Mouse (Mus musculus) ES-E14 (cell line): ENCODE data around the gene Ttf2.

Experiments
- HCFC1 ChIP-seq: IDR thresholded peaks from 2 replicates; pipeline ENCODE4 v1.6.1; 2012; ENCODE audit warnings: low read length, inconsistent platforms, borderline replicate concordance; ENCODE audit not compliant: insufficient read depth
- ZC3H11A ChIP-seq: IDR thresholded peaks from 2 replicates; pipeline ENCODE4 v1.6.1; 2012; ENCODE audit warnings: low read depth, mild to moderate bottlenecking, inconsistent platforms, low read length, borderline replicate concordance
- ZNF384 ChIP-seq: IDR thresholded peaks from 2 replicates; pipeline ENCODE4 v1.6.1; 2012; ENCODE audit warnings: low read depth, low read length, inconsistent platforms

DNA sequence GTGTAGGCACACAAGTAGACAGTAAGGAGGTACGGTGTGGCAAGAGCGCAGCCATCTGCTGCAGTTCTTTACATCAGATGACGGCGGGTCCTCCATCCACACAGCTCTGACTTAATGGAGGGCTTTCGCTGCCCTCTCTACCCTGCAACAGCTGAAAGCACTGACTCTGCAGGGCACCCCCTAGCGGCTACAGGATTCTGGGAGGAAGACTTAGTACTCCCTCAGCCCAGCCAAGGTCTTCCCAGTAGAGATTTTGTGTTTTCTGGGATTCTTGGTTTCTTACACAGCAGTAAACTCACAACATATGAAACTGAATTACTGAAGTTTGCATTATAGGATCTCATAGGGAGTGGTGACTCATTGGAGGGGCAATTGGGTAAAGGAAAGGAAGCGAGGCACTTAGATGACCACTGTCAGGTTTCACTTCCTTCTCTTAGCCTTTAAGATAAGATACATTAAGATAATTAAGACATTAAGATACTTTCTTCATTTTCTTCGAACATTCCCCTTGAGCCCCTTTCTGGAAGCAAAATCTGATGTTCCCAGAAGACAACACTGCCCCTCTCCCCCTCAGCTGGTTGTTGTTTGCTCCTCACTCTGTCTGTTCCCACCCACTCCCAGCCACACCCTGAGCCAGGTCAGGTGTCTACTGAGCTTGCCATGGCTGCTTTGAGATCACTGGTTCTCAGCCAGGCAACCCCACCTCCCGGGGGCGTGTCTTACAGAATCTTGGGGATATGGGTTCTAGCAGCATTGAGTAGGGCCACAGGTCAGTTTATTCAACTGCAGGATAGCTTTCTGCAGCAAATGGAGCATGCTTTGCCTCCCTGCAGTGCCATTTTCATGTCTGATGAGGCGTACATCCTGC, 37.2 kb downstream of the Ttf2 start:
- TF ChIP-seq ZNF384 (no peak), ZC3H11A (no peak), HCFC1 (no peak)
